Mouse (Mus musculus) embryonic facial prominence, embryonic 11.5 days (tissue): ENCODE data around the gene Cnfn. TPM values are rescaled to one million over a fixed set of nuclear protein-coding genes. Genes with fewer than 3 reads are reported as not detected.

Experiments used
- ATAC-seq: fragments of 200-750 bp; cut with Nextera tagmentation; replicated peaks from 2 replicates; pipeline ENCODE4 v1.8.0; 2017; ENCODE audit warnings: low read depth; ENCODE audit not compliant: insufficient number of reproducible peaks, low FRiP score, low TSS enrichment
- DNase-seq: peaks from one replicate; pipeline ENCODE4 v3.0.0-alpha.2; 2015; ENCODE audit warnings: low spot score
- H3K27ac ChIP-seq: fragments of 300-500 bp; sonication (generic); replicated peaks from 2 replicates; pipeline ENCODE4 v1.5.1; 2014; ENCODE audit warnings: mild to moderate bottlenecking, low read depth, low read length, control low read depth
- H3K27me3 ChIP-seq: fragments of 300-500 bp; sonication (generic); 2 replicates; pipeline ENCODE4 v1.6.1; 2014; ENCODE audit warnings: mild to moderate bottlenecking, low read length, moderate library complexity, mixed read lengths; ENCODE audit not compliant: control insufficient read depth, insufficient read depth
- H3K36me3 ChIP-seq: fragments of 300-500 bp; sonication (generic); replicated peaks from 2 replicates; pipeline ENCODE4 v1.6.1; 2014; ENCODE audit warnings: low read depth, mild to moderate bottlenecking, low read length, moderate library complexity, mixed read lengths; ENCODE audit not compliant: control insufficient read depth, insufficient read depth
- H3K4me1 ChIP-seq: fragments of 300-500 bp; sonication (generic); 2 replicates; pipeline ENCODE4 v1.6.1; 2014; ENCODE audit warnings: low read length, mixed read lengths; ENCODE audit not compliant: control insufficient read depth, insufficient read depth
- H3K4me2 ChIP-seq: fragments of 300-500 bp; sonication (generic); 2 replicates; pipeline ENCODE4 v1.6.1; 2014; ENCODE audit warnings: low read depth, mild to moderate bottlenecking, control low read depth, low read length, moderate library complexity
- H3K4me3 ChIP-seq: fragments of 300-500 bp; sonication (generic); 2 replicates; pipeline ENCODE4 v1.5.1; 2014; ENCODE audit warnings: low read depth, low read length, control low read depth
- H3K9ac ChIP-seq: fragments of 300-500 bp; sonication (generic); replicated peaks from 2 replicates; pipeline ENCODE4 v1.6.1; 2014; ENCODE audit warnings: mild to moderate bottlenecking, control low read depth, low read length
- H3K9me3 ChIP-seq: fragments of 300-500 bp; sonication (generic); replicated peaks from 2 replicates; pipeline ENCODE4 v1.6.1; 2016; ENCODE audit warnings: mild to moderate bottlenecking, low read length, inconsistent platforms, mixed read lengths; ENCODE audit not compliant: control insufficient read depth
- WGBS: fragments of 180-500 bp; shearing (Covaris S2); extraction: QIAGEN DNeasy Blood & Tissue Kit; methylation state at CpG from one replicate; pipeline ENCODE4 v1.1.7; 2014; 5-methylcytosine and 5-hydroxymethylcytosine counted together
- polyA plus RNA-seq: library from polyadenylated mRNA; unstranded; fragments of >200 nt; fragmentation: Nextera tagmentation; extraction: Ambion mirVana; gene quantifications from 2 replicates; pipeline ENCODE4 v1.2.1, GENCODE M21; 2014

Cnfn gene
- polyA plus RNA-seq, 1 experiment from 2014 or later = 0.60 TPM

- Histone ChIP-seq H3K27ac (no peak overlapping the region), H3K36me3 (no peaks in the 10 kb centered on the region), H3K4me1 (no peaks in the 10 kb centered on the region; the same call in 1 of the 2 replicates), H3K27me3 (no peaks in the 10 kb centered on the region), H3K4me3 (peak overlapping the region; percentile 57), H3K9ac (peak overlapping the region; percentile 68), H3K4me2 (peak overlapping the region; percentile 79), H3K9me3 (no peaks in the 10 kb centered on the region)
- ATAC-seq (no peak), DNase-seq (no peak)
- 17% methylated on average over 7 of the region's 7 CpGs for WGBS
Measured at GRCm38 (mm10) chr7:25394754-25395153, 25.2 kb upstream of the Cnfn start.

DNA sequence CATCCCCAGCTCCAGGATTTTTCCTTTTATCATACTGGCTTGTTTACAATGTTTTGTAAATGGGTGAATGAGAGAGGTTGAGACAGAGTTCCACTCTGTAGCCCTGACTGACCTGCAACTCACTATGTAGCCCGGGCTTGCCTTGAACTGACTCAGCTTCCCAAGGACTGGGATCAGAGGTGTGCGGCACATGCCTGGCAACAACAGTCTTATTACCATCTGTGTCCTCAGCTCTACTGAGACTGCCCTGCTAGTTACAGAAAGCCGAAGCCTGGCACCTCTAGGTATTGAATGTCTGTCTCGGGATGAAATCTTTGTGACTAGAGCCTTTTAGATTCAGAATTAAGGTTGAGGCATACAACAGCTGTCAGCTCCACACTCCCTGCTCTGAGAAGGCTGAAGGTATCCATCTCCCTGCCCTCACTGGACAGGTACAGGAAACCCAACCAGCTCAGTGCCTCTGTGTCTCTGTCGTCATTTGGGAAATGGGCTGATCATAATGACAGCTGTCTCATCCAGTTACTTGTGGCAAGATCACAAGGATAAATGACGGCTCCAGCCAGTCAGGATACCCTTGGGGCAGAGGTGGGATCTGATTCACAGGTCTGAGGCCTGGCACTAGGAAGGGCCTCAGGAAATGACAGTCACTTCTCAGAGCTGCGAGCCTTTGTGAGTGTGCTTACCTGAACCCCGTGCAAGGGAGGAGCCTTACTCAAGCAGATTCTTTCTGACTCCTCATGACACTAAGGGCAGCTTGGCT is 24.1 kb upstream of the Cnfn start:
- no peaks in the 10 kb centered on the region; the same call in 1 of the 2 replicates for H3K4me1 ChIP-seq
- no peaks in the 10 kb centered on the region for H3K27me3 ChIP-seq
- no peak overlapping the region for H3K9ac ChIP-seq
- H3K27ac ChIP-seq = no peak overlapping the region
- no peaks in the 10 kb centered on the region for H3K36me3 ChIP-seq
- ATAC-seq = no peak
- no peak for DNase-seq
- H3K4me2 ChIP-seq = no peak overlapping the region; the same call in 1 of the 2 replicates
- no peaks in the 10 kb centered on the region for H3K9me3 ChIP-seq
- H3K4me3 ChIP-seq = no peak overlapping the region
- WGBS = 67% methylated on average over 8 of the region's 8 CpGs

GRCm38 (mm10) chr7:25392851-25393250 is 23.3 kb upstream of the Cnfn start:
- ATAC-seq (no peak), DNase-seq (no peak)
- Histone ChIP-seq H3K27me3 (no peaks in the 10 kb centered on the region), H3K36me3 (no peaks in the 10 kb centered on the region; the same call in 1 of the 2 replicates), H3K27ac (no peak overlapping the region), H3K4me1 (no peaks in the 10 kb centered on the region; the same call in 1 of the 2 replicates), H3K4me2 (no peak overlapping the region), H3K9me3 (no peaks in the 10 kb centered on the region), H3K9ac (no peak overlapping the region), H3K4me3 (no peak overlapping the region)
- WGBS = 43% methylated on average over 7 of the region's 7 CpGs

- Histone ChIP-seq H3K4me1 (no peaks in the 10 kb centered on the region; the same call in 1 of the 2 replicates), H3K9me3 (no peaks in the 10 kb centered on the region), H3K36me3 (no peaks in the 10 kb centered on the region; the same call in 1 of the 2 replicates), H3K27me3 (no peaks in the 10 kb centered on the region), H3K4me3 (no peak overlapping the region), H3K4me2 (no peak overlapping the region), H3K9ac (no peak overlapping the region), H3K27ac (no peak overlapping the region)
- no peak for ATAC-seq
- no peak for DNase-seq
- WGBS = 78% methylated on average over 2 of the region's 2 CpGs
Measured at GRCm38 (mm10) chr7:25391856-25392453, 22.4 kb upstream of the Cnfn start.

DNA sequence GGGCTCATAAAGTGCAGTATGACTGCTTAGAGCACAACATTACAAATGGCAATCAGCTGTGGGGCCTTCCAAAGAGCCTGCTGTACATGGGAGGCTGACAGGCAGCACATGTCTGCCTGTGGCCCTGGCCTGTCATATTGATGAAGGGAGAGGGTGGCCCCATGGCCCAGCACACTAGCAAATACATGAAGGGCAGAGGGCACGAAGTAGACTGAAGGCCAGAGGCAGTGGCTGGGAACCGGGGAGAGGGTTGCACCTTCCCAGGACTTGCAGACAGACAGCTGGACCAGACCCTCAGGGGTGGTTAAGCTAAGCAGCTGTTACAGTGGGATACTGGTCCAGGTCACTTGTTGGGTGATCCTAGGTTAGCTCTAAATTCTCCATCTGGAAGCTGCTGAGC is 21.5 kb upstream of the Cnfn start:
- ATAC-seq = no peak
- H3K9me3 ChIP-seq = no peaks in the 10 kb centered on the region
- H3K27me3 ChIP-seq = no peaks in the 10 kb centered on the region
- no peak overlapping the region for H3K4me3 ChIP-seq
- H3K4me1 ChIP-seq = no peaks in the 10 kb centered on the region; the same call in 1 of the 2 replicates
- no peak for DNase-seq
- WGBS = 55% methylated on average over 2 of the region's 2 CpGs
- no peak overlapping the region for H3K27ac ChIP-seq
- H3K4me2 ChIP-seq = no peak overlapping the region
- H3K9ac ChIP-seq = no peak overlapping the region
- no peaks in the 10 kb centered on the region; the same call in 1 of the 2 replicates for H3K36me3 ChIP-seq

- no peaks in the 10 kb centered on the region for H3K9me3 ChIP-seq
- H3K27me3 ChIP-seq = no peaks in the 10 kb centered on the region
- no peak overlapping the region for H3K4me2 ChIP-seq
- WGBS = 34% methylated on average over 8 of the region's 8 CpGs
- H3K27ac ChIP-seq = no peak overlapping the region
- ATAC-seq (peak; percentile 15; the same call in 1 of the 2 replicates), DNase-seq (no peak)
- no peaks in the 10 kb centered on the region; the same call in 1 of the 2 replicates for H3K36me3 ChIP-seq
- H3K4me3 ChIP-seq = no peak overlapping the region
- H3K9ac ChIP-seq = no peak overlapping the region; the same call in 1 of the 2 replicates
- no peaks in the 10 kb centered on the region; the same call in 1 of the 2 replicates for H3K4me1 ChIP-seq
Measured at GRCm38 (mm10) chr7:25390054-25390770, 20.7 kb upstream of the Cnfn start.

DNA sequence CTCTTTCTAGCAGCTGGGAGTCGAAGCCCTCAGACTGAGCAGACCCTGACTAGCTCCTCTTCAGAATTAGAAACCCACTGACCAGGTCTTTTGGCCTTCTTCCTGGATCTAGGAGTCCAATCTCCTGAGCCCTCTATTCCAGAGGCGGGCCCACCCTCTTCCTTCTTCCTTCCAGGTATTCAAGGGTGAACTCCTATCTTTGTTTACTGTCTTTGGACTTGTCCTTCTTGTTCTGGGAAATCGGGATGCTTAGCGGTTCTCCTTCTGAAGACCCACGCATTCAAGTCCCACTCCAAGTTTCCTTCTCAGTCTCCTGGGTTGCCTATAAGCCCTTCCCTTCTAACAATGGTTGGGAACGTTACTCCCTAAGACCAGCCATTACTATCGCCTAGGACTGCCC is 19.4 kb upstream of the Cnfn start:
- ATAC-seq (no peak), DNase-seq (no peak)
- 87% methylated on average over 7 of the region's 7 CpGs for WGBS
- Histone ChIP-seq H3K36me3 (no peaks in the 10 kb centered on the region; the same call in 1 of the 2 replicates), H3K27ac (no peak overlapping the region), H3K4me2 (no peak overlapping the region), H3K9ac (no peak overlapping the region), H3K27me3 (no peaks in the 10 kb centered on the region), H3K9me3 (no peaks in the 10 kb centered on the region), H3K4me3 (no peak overlapping the region), H3K4me1 (no peaks in the 10 kb centered on the region; the same call in 1 of the 2 replicates)
